Mouse (Mus musculus) C2C12 (cell line): ENCODE results near the gene Gm10518.

ENCODE experiments used
- CTCF ChIP-seq: IDR thresholded peaks from one replicate; pipeline ENCODE4 v1.5.1; 2011; ENCODE audit not compliant: control insufficient read depth, insufficient read depth, insufficient read length
- MAX ChIP-seq: IDR thresholded peaks from one replicate; pipeline ENCODE4 v1.6.1; 2011; ENCODE audit warnings: mild to moderate bottlenecking, control low read depth
- MYOD1 ChIP-seq: IDR thresholded peaks from one replicate; pipeline ENCODE4 v1.6.1; 2011; ENCODE audit warnings: low read depth; ENCODE audit not compliant: control insufficient read depth, insufficient read length
- USF1 ChIP-seq: IDR thresholded peaks from one replicate; pipeline ENCODE4 v1.6.1; 2011; ENCODE audit warnings: low read depth, mild to moderate bottlenecking, control low read depth, moderate library complexity

GRCm38 (mm10) chr1:179842568-179842967, 39.4 kb downstream of the Gm10518 start:
- TF ChIP-seq CTCF, result no peak
- TF ChIP-seq MAX, result no peak
- TF ChIP-seq USF1, result no peak
- TF ChIP-seq MYOD1, result no peak
